Mouse (Mus musculus): Measurements from ENCODE around the gene Stxbp4.

DNA sequence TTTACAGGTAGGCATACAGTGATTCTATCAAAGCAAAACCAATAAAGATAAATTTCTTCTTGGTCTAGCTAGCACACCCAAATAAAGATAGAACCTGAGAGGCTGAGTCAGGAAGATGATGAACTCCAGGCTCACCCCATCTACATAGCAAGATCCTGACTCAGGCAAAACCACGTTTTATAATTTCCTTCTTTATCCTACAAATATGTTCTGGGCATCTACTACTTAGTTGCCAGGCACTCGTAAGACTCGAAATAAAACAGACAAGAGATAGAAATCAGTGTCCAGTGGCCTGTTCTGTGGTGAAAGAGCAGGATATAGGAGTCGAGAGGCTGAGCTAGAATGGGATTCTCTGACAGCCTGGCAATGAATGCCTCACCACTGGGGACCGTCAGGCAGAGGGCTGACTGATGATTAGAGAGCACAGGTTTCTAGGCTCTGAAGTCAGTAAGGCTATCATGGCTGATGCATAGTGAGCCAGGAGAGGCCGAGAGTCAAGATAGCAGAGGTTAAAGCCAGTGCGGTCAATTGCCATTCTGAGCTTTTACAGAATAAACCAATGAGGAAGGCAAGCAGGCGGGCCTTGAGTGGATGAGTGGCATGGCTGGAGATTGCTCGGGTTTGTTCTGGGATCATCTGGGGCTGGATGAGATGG, 12.5 kb upstream of the Stxbp4 start:
- TF ChIP-seq GATA1 (IDR thresholded peaks at IDR 0.05; ENCODE audit: low read depth, low read length) (no peak), CTCF (IDR thresholded peaks at IDR 0.05 in 2 of 3, conservative IDR thresholded peaks at IDR 0.05 in 1 of 3; ENCODE audit: control insufficient read depth in 1 of 3, insufficient read depth in 1 of 3, low read depth in 2 of 3, low read length in 3 of 3, poor library complexity in 1 of 3, severe bottlenecking in 1 of 3) (no peak), POLR2AphosphoS5 (IDR thresholded peaks at IDR 0.05; ENCODE audit: borderline replicate concordance, low read depth, low read length) (no peak), ETS1 (IDR thresholded peaks at IDR 0.05; ENCODE audit: low read depth, low read length) (no peak), MAFK (IDR thresholded peaks at IDR 0.05; ENCODE audit: borderline replicate concordance, low read depth, low read length) (no peak), POLR2A (IDR thresholded peaks at IDR 0.05; ENCODE audit: control insufficient read depth in 1 of 2, insufficient read depth in 1 of 2, low read depth in 1 of 2, low read length in 2 of 2, poor library complexity in 1 of 2) (no peak), RAD21 (IDR thresholded peaks at IDR 0.05; ENCODE audit: low read depth, low read length) (no peak)

All from MEL (cell line).